Mouse (Mus musculus) liver, adult 2 months (tissue): ENCODE measurements at regions not wholly inside any gene's neighbourhood (a gene's known extent, or its start where the extent isn't known, plus 50 kb on each side); places are given as distances from the start of the nearest gene placed in this dataset.

Experiments
- DNase-seq: peaks from one replicate; pipeline ENCODE4 v3.0.0-alpha.2; 2011; ENCODE audit warnings: low read depth, low spot score; ENCODE audit errors: extremely low read depth
- H3K27ac ChIP-seq: fragments of 200-500 bp; replicated peaks from 2 replicates; pipeline ENCODE4 v1.5.1; 2012; ENCODE audit warnings: low read depth, mild to moderate bottlenecking, control low read depth, inconsistent platforms, low read length; ENCODE audit not compliant: insufficient read depth
- H3K27me3 ChIP-seq: fragments of 200-500 bp; 2 replicates; pipeline ENCODE4 v1.6.1; 2012; ENCODE audit warnings: mild to moderate bottlenecking, moderate library complexity, low read length, inconsistent platforms; ENCODE audit not compliant: control insufficient read depth, insufficient read depth
- H3K36me3 ChIP-seq: fragments of 200-500 bp; 2 replicates; pipeline ENCODE4 v1.6.1; 2012; ENCODE audit warnings: low read length, inconsistent platforms; ENCODE audit not compliant: control insufficient read depth, insufficient read depth
- H3K4me1 ChIP-seq: fragments of 200-500 bp; 2 replicates; pipeline ENCODE4 v1.6.1; 2011; ENCODE audit warnings: low read length; ENCODE audit not compliant: control insufficient read depth, insufficient read depth
- H3K4me3 ChIP-seq: fragments of 200-500 bp; 2 replicates; pipeline ENCODE4 v1.5.1; 2011; ENCODE audit warnings: low read depth, mild to moderate bottlenecking, control low read depth, low read length, moderate library complexity; ENCODE audit not compliant: insufficient read depth
- H3K79me2 ChIP-seq: fragments of 200-500 bp; 2 replicates; pipeline ENCODE4 v1.6.1; 2012; ENCODE audit warnings: inconsistent platforms, mild to moderate bottlenecking, low read length, moderate library complexity; ENCODE audit not compliant: control insufficient read depth, insufficient read depth
- H3K9ac ChIP-seq: fragments of 200-500 bp; 2 replicates; pipeline ENCODE4 v1.6.1; 2012; ENCODE audit warnings: low read depth, mild to moderate bottlenecking, control low read depth, inconsistent platforms, low read length
- CTCF ChIP-seq: fragments of 200-500 bp; IDR thresholded peaks from 2 replicates; pipeline ENCODE4 v1.5.1; 2011; ENCODE audit warnings: low read depth, low read length, control low read depth
- POLR2A ChIP-seq: fragments of 200-500 bp; IDR thresholded peaks from 2 replicates; pipeline ENCODE4 v1.6.1; 2011; ENCODE audit warnings: low read length, control low read depth; ENCODE audit not compliant: insufficient read depth; ENCODE audit errors: extremely low read depth
- WGBS: fragments of 180-500 bp; shearing (Covaris S2); methylation state at CpG from one replicate; pipeline ENCODE4 v1.1.7; 2018; 5-methylcytosine and 5-hydroxymethylcytosine counted together

DNA sequence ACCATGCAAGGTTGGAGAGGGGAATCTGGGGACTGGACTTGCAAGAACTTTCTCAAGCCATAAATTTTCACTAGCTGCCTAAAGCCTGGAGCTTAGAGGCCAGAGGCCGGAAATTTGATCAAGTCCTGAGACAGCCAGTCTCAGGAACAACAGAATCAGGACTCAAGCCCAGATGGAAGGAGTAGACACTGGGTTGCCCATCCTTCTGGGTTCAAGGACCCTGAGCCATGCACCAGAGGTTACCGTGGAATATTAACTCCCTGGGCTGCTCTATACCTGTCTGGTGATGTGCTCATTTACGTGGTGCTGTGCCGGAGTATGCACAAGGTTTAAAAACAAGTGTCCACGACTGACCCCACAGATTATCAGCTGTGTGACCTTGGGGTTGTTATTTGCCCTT is 145.1 kb downstream of the Efnb1 start:
- no peak overlapping the region for H3K27ac ChIP-seq
- TF ChIP-seq POLR2A: no peak
- no peak for TF ChIP-seq CTCF
- H3K36me3 ChIP-seq: no peaks in the 10 kb centered on the region
- no peak overlapping the region for H3K4me3 ChIP-seq
- DNase-seq: no peak
- H3K9ac ChIP-seq: no peak overlapping the region
- no peaks in the 10 kb centered on the region for H3K4me1 ChIP-seq
- no peaks in the 10 kb centered on the region for H3K27me3 ChIP-seq
- H3K79me2 ChIP-seq: no peaks in the 10 kb centered on the region
- WGBS: 70% methylated on average over 5 of the region's 5 CpGs

- Histone ChIP-seq H3K79me2 (no peaks in the 10 kb centered on the region), H3K4me3 (no peak overlapping the region), H3K27me3 (no peaks in the 10 kb centered on the region), H3K36me3 (no peaks in the 10 kb centered on the region), H3K4me1 (no peaks in the 10 kb centered on the region), H3K9ac (no peak overlapping the region), H3K27ac (no peak overlapping the region)
- no peak for DNase-seq
- 74% methylated on average over 5 of the region's 5 CpGs for WGBS
- no peak for TF ChIP-seq CTCF
- TF ChIP-seq POLR2A: no peak
These were observed 144.6 kb downstream of the Efnb1 start for GRCm38 (mm10) chrX:99280543-99280942.

- DNase-seq: no peak
- Histone ChIP-seq H3K27me3 (no peaks in the 10 kb centered on the region), H3K79me2 (no peaks in the 10 kb centered on the region), H3K27ac (no peak overlapping the region), H3K9ac (no peak overlapping the region), H3K4me1 (no peaks in the 10 kb centered on the region), H3K36me3 (no peaks in the 10 kb centered on the region), H3K4me3 (no peak overlapping the region)
- TF ChIP-seq CTCF (no peak), POLR2A (no peak)
- 82% methylated on average over 5 of the region's 5 CpGs for WGBS
These were observed 139.6 kb downstream of the Efnb1 start for GRCm38 (mm10) chrX:99275536-99275935.

DNA sequence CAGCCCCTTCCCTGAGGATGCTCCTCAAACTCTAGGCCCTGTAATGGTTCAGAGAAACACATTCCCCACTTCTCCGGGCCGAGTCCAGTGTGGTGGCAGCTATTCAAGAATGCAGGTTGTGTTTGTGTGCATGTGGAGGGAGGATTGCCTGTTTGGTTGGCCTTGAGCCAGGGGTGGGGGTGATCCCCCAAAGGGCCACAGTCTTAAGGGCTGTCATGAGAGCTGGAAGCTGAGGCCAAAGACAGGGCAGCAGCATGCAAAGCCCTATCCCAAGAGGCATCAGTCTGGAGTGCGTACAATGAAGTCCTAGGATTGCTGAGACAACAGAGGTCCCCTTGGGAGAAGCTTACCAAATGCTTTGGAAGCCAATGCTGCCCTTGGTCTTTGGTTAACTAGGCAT is 136.0 kb downstream of the Efnb1 start:
- 76% methylated on average over 3 of the region's 3 CpGs for WGBS
- Histone ChIP-seq H3K4me3 (no peak overlapping the region), H3K27me3 (no peaks in the 10 kb centered on the region), H3K27ac (no peak overlapping the region), H3K36me3 (no peaks in the 10 kb centered on the region), H3K4me1 (no peaks in the 10 kb centered on the region), H3K79me2 (no peaks in the 10 kb centered on the region), H3K9ac (no peak overlapping the region)
- no peak for DNase-seq
- TF ChIP-seq POLR2A: no peak
- no peak for TF ChIP-seq CTCF

DNA sequence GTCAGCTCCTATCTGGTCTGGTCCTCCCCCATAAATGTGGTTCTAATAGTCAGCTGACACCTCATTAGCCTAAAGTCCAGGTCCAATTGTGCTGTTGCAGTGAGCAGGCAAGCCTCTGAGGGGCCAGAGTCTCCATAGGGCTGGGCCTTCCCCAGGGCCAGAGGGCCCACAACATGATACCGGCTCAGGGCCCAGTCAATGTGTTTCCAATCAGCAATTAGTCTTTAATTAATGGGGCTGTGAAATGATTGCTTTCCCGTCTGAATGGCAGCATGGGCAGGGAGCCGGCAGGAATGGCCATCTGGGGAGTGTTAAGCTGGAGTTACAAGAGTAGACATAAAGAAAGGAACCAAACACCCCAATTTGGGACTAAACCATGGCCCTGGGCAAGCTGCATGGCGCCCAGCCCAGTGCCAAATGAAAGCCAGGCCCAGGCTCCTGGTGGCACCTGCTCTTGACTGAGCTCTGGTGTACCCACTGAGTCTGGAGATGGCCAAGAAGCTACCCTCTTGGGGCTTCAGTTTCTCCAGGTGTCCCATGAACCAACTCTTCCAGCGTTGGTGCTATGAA is 113.2 kb downstream of the Efnb1 start:
- H3K36me3 ChIP-seq: no peaks in the 10 kb centered on the region
- H3K4me1 ChIP-seq: no peaks in the 10 kb centered on the region

DNA sequence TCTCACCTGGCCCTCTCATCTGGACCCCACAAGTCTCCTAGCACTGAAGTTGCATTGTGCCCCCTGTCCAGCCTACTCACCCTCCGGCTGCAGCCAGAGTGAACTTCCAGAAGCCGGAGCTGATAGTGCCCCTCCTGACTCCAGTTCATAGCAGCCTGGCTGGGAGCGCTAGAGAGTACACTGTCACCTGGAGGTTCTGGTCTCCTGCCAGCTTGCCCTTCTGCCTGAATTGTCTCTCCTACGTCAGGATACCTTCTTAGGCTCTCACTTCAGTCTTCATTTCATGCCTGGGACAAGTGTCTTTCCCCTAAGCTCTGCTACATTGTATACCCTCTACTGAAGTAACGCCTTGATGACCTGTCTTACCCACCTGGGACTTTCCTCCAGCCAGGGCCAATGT is 112.3 kb downstream of the Efnb1 start:
- no peak for DNase-seq
- 89% methylated on average over 5 of the region's 5 CpGs for WGBS
- H3K36me3 ChIP-seq: no peaks in the 10 kb centered on the region
- no peaks in the 10 kb centered on the region for H3K4me1 ChIP-seq
- H3K9ac ChIP-seq: no peak overlapping the region
- no peaks in the 10 kb centered on the region for H3K79me2 ChIP-seq
- no peak overlapping the region for H3K27ac ChIP-seq
- TF ChIP-seq CTCF: no peak
- no peak for TF ChIP-seq POLR2A
- no peaks in the 10 kb centered on the region for H3K27me3 ChIP-seq
- no peak overlapping the region for H3K4me3 ChIP-seq

More for the DNA sequence above, 113.2 kb downstream of the Efnb1 start:
- WGBS: 97% methylated on average over 5 of the region's 5 CpGs
- no peak for DNase-seq
- Histone ChIP-seq H3K4me3 (no peak overlapping the region), H3K27me3 (no peaks in the 10 kb centered on the region), H3K79me2 (no peaks in the 10 kb centered on the region), H3K9ac (no peak overlapping the region), H3K27ac (no peak overlapping the region)
- TF ChIP-seq POLR2A (no peak), CTCF (no peak)
